Mouse (Mus musculus) embryo, embryonic 10.5 days (tissue): ENCODE data around the gene Hlcs.

Experiments
- DNase-seq: peaks from one replicate; pipeline ENCODE4 v3.0.0-alpha.2; 2015; ENCODE audit warnings: low spot score

Gene Hlcs

DNA sequence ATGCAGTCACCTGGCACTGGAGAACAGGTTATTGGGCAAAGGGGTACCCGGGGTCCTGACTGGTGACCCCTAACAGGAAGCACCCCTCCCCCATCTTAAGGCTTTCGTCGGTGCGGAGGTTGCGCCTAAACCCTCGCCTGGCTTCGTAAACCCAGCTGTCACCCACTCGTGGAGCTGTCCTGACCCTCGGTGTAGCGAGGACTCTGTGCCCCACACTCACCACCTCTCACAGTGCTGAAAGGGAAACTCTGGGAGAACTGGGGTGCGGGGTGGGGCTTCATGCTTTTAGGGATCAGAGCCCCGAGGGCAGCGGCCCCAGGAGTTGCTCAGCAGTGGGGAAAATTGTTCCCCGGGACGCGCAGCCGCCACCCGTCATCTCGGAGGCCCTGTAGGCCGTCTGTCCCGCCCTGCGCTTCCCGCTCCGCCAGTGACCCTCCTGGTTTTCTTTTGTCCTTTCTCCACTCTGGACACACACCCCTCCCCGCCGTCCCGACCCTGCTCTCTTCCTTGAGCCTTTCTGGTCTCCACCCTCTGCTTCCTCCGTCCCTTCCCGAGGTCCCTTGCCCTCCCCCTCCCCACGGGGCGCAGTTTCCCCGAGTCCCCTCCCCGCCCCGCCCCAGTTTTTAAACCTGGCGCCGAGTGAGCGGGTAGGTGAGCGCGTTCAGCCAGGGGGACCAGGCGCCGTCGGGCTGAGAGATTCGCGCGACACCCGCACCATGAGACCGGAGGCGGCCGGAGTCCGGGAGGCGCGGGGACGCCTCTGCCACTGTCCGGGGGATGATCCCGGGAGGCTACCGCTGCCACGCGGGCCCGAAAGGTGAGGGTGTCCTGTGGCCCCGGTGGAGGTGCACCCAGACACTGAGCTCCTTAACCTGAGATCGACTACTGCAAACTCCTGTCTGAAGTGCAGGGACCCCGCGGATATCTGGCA lies 14.7 kb upstream of the Hlcs start, which contains the start of gene Ripply3:
Ripply3 (plus strand) TSS at position 640 of the 931 bp plus-strand sequence.
- peak; percentile 66 for DNase-seq

DNA sequence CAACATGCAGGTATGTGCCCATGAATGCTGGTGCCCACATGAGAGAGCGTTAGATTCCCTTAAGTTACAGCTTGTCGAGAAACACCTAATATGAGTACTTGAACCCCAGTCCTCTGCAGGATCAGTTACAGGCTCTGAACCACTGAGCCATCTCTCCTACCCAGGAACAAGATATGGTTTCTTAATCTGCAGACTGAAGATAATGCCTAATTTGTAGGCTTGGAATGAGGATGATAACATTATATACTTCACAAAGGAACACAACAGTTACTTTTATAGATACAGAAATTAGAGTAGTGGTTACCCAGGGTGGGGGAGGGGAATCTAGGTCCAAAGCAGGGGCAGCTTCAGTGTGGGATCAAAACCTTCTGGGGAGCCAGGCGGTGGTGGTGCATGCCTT lies 12.6 kb upstream of the Hlcs start:
- DNase-seq: no peak

DNA sequence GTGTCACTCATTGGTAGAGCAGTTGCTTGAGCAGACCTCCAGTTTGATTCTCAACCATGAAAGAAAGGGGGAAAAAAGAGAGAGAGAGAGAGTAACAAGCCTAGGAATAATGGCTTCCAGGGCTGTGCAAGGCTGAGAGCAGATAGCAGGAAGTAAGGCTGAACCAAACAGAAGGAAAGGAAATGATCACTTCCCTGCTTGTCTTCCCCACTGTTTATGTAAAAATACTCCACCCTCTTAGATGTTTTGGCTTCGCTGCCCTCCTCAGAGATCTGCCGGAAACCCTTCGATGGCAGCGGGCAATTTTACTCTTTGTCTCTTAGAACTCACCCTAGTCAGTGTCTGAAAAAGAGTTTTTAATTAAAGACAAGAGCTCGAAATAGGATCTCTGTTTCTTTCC lies 10.3 kb upstream of the Hlcs start:
- DNase-seq: no peak

DNA sequence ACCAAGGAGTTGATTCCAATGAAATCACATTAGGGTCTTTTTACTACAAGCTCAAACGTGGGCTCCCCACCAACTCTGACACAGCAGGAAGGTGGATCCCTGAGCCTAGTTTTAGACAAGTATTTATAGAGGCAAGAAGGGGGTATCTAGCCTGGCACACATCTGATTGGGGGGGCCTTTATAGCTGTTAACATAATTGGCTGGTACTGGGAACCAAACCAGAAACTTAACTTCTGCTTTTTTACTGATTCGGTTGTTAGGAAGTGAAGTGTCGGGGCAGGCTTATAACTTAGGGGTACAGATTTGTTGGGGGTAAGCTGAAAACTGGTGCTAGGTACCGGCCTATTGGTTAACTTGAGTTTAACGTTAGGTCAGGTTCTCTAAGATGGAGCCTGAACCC lies 6.9 kb upstream of the Hlcs start:
- DNase-seq: no peak

DNA sequence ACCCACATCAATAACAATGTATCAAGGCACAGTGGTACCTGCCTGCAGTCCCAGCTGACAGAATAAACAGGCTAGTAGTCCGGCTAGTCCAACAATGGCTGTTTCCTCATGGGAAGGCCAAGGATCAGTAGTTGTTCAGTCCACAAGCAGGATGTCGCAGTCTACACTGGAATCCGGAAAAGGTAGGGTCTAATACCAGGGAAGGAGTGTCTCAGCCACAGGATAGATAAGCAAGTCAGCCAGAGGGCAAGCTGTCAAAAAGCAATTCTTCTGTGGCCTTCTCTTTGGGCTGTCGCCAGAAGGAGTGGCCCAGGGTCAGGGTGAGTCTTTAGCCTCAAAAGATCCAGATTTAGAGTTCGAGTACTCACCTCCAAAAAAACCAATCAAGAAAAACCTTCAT lies 4.4 kb upstream of the Hlcs start:
- no peak for DNase-seq

DNA sequence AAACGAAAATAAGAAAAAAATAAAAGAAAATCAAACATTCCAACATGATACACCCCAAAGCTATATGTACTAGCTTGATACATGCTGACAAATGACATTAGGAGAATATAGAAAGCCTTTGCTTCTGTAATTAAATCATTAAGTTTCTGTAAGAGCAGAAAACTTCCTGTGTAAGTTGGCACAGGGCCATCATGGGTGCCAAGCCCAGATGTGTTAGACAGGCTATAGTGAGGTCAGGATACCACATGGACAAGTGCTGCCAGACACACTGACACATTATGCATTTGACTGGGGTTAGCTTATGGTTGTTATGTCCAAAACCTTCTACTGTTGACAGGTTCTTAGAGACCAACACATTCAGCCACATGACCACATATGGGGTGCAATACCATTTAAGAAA lies 1.8 kb upstream of the Hlcs start:
- DNase-seq: no peak

DNA sequence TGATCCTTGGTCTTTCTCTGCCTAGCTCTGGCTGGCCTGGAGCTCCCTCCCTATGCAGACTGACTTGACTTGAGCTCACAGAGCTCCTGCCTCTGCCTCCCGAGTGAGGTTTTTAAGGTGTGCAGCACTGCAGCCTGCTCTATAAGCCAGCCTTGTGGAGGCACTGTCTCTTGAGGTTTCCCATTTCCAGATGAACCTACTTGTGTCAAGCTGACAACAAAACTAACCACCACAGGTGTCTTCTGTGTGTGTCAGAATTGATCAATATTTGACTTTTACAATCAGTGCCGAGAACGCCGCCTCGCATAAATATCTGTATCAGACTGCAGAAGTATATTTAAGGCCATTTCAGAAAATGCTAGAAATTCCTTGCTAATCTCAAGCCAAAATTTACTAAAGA lies 1.3 kb upstream of the Hlcs start:
- no peak for DNase-seq

DNA sequence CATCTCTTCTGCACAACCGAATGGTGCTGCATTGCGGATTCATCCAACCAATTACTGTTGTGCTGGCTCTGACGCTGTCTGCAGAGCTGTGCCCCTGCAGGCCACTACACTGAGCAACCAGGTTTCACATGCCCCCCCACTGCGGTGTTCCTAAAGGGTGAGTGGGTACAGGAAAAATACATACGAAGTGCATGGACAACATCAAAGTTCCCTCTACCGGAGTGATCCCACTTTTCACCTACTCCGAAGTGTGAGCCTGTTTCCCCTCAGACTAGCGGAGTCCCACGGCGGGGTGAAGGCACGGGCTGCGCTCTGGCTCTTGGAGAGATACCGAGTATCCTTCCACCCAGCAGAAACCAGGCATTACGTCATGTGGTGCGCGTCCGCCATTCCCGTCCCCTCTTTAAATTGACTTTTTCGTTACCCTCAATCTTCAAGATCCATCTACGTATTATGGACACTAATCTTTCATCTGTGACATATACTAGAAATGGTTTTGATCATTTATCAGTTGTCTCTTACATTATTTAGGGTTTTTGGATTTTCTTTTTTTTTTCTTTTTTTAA lies 625 bp downstream of the Hlcs start:
- peak; percentile 93 for DNase-seq

DNA sequence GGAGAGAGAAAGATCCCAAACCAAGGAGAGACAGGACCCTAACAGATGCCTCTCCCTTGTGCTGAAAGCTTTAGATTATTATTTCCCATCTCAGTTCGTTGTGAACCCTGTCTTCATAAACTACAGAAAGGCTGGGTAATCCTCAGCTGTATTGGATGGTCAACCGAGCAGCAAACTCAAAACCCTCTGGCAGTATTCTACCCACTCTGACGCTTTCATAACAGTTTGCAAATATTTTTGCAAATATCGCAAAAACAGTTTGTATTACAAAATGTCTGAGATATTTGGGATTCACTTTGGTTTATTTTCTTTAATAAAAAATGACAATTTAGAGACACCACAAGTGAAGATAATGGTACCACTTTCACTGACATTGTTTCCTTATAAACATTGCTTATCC lies 1.4 kb downstream of the Hlcs start:
- DNase-seq: no peak

DNA sequence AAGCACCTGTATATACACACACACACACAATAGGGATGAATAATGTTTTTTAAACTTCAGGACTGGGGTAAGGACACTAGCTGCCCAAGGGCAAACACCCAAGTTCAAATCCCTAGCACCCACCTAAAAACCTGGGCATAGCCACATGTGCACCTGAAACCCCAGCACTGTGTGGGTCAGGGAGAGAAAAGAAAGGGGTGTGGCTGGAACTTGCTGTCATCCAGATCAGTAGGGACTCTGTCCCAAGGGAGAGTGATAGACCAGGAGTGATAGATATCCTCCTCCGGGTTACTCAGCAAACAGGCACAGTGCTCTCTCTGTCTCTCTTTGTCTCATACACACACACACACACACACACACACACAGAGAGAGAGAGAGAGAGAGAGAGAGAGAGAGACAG lies 2.0 kb downstream of the Hlcs start:
- no peak for DNase-seq

DNA sequence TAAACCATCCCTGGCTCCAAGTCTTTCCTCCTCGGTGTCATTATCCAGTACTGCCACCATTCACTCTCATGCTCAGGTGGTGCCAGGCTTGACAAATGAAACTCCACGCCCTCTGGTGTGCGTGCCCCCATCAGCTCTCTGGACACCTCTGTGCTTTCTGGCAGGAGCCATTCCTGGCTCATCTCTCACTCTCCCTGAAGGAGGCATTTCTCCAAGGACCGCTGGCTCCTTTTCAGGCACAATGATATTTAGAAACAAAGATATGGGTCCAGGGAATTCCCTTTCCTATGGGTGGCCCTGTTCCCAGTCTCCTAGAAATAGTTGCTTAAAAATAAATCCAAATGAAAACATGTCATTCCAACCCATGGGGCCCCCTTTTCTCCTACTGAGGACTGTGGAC lies 4.3 kb downstream of the Hlcs start:
- no peak for DNase-seq

DNA sequence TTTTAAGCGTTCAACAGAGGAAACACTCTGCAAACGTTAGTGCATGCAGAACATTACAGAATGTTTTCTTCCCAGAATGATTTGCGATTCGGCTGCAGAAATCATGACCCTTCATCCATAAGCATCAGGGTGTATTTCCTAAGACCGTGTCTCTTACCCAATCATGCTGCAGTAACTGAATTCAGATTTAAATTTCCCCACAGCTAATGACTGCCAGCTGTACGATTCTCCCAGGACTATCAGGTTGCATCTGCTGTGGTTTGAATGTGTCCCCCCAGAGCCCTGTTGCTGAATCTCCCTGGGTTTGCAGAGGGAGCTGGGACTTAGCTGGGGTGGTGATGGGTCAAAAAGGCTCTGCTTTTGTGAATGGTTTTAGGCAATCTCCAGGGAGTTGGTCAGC lies 5.4 kb downstream of the Hlcs start:
- peak; percentile 81 for DNase-seq

DNA sequence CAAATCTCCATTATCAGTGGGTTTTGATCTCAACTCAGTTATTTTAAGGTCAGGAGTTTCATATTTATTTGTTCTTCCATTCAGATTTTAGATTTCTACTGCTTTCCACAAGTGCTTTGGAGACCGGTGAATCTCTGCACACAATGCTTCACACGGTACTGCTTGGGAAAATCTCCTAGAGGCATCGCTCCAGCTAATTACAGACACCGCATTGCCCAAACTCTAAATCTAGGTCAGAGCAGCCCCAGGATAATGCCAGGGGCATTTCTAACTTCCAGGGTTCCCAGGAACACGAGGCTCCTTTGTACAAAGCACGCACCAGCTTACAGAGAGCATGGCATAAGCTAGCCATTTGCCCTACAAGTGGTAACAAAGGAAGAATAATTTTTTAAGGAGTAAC lies 5.8 kb downstream of the Hlcs start:
- no peak for DNase-seq

DNA sequence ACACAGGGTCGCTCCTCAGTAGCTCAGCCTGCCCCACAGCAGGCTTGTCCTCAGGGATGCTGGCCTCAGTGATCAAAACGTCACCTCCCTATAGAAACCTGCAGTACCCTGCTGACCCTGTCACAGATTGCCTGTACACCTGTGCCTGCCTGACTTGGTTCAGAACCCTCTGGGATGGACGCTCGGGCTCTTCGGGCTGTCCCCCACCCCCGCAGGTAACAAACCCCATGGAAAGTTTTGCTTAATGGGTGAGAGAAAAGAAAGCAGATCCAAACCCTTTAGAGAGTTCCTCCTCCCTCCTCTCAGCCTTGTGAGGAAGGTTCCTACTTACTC lies 10.2 kb downstream of the Hlcs start:
- no peak for DNase-seq

DNA sequence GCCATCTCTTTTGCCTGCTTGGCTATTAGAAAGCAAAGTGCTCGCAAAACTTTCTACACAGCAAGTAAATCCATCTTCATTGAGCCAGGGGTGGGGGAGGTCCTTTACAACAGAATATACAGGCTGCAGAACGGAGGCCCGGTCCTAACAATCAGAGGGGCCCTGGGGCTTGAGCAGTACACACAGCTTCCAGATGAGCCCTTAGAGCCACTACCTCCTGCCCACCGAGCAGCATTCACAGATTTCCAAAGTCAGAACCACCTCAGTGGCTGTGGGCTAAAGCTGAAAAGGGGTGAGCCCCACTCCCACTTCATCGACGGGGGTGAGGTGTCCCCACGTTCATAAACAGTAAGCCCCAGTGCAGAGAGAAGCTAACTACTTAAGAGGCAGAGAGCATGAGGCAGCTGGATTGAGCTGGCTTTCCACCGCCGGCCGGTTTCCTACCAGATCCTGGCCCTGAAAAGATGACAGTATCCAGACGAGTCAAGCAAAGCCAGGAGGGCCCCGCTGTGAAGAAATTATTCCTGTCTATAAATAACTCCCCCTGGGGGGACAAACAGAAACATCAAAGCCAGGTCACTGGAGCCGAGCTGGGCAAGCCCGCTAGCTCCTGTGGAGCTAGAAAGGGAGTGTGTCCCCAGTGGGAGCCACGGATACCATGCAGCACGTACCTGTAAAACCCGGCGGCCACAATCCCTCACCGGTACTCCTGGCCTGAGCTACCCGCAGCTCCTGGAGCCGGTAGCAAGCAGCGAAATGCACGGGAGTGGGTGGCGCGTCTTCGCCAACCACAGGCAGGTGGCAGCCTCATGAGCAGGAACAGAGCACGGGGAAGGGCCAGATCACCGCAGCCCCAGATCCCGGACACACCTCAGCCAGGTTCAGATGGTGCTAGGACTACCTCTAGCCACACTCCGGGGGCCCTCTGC lies 10.8 kb downstream of the Hlcs start:
- DNase-seq: peak; percentile 59

DNA sequence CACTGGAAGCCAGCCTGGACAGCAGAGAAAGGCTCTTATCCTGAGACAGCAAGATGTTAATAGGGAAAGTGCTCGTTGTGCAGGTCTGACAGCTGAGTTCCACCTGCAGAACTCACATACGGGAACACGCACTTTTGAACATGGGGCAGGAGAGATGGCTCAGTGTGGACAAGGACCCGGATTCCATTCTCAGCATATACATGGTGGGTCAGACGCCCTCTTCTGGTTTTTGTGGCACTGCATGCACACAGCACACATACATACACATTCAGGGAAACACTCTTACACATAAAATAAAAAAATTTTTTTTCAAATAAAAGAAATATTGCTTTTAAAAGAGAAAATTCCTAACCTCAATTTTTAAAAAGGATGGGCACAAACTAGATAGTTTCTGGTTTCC lies 11.7 kb downstream of the Hlcs start:
- no peak for DNase-seq

DNA sequence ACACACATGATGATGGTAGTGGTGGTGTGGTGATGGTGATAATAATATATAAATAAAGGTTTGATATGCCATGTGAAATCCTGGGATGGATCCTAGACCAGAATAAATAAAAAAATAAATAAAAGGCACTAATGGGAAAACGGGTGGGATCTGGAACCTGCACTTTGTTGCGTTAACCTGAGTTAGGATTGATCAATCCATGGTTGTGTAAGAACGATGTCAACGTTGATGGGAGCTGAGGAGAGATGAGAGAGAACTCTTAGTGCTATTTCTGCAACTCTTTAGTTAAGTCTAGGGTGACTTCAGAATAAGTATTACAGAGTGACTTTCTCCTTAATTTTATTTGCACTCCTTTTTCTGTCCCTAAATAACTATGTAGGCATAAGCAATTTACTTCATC lies 12.2 kb downstream of the Hlcs start:
- no peak for DNase-seq

DNA sequence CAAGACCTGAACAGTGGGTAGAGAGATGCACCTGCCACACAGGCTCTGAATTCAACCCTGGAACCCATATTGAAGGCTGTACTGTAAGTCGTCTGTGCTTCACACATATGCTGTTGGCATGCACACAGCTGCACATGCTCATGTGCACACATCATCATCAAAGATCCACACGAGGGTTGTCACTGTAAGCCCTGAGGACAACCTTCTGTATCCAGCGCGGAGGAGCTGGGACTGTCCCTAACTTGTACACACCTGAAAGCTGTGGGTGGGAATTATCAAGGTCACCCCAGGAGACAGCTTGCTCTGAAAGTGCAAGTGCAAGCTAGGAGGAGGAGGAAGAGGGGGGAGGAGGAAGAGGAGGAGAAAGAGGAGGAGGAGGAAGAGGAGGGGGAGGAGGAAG lies 14.2 kb downstream of the Hlcs start:
- DNase-seq: no peak

DNA sequence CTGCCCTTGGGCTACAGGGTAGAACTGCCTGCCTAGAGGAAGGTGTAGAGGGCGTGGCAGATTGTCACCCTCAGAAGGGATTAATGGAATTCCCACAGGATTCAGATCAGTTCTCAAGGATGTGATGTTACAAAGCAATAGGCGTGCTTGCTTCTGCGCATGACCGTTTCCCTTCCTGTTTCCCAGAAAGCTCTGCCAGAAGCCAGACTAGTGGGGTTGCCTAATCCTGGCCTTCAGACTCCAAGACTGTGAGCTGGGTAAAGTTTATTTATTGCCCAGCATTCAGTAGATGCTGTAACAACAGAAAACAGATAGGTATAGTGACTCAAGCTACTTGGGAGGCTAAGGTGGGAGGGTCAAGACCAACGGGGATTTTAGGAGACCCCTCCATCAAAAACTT lies 15.3 kb downstream of the Hlcs start:
- no peak for DNase-seq

DNA sequence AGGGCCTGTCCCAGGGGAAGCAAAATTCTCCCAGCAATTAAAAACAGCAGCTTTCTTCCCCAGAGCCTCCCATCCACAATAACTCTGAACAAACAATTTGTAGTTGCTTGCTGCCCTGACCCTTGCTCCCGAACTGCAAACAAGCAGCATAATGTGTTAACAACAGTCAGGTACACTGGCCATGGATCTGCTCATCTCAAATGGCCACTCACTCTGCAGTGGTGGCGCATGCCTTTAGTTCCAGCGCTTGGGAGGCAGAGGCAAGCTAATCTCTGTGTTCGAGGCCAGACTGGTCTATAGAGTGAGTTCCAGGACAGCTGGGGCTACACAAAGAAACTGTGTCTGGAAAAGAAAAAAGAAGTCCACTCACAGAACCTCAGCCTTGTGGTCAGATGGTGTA lies 22.2 kb downstream of the Hlcs start:
- no peak for DNase-seq

DNA sequence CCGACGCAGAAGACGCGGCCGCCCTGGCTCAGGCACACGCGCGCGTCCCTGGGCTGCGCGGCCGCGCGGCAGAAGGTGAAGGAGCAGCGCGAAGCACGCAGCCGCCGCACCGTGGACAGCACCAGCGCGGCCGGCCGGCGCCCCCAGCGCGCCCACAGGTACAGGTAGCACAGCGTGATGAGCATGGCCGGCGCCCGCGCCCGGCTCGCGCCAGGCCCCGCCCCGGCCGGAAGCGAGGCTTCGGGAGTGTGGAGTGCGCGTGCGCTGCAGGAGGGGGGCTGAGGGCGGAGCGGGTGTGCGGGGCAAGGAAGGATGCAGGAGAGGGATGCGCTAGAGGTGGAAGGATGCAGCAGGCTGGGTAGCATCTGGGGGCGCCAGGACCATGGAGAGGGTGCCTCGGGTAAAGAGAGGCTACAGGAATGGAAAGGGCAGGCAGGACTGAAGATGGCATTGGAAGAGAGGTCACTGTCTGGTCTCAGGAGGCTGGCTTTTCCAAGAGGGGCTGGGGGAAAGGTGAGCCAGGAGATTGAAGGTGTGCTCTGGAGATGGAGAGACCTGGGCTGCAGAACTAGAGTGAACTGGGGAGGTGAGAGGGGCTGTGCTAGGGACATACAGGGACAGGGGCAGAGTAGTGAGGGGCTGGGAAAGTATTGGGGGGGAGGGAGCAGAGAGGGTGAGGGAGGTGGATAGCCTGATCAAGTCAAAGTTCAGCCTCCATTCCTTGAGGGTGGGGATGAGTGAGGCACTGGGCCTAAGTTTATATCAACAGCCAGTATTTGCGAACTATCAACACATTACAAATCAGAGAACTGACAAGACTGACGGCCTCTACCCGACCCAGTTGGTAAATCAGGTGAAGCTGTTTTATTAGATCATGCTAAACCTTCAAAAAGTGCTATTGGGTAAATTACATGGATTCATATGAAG lies 23.0 kb downstream of the Hlcs start:
- DNase-seq: peak; percentile 89
